Mouse (Mus musculus) layer of hippocampus, adult 18-20 months (tissue): ENCODE data around the gene Myo18b. TPM values are rescaled to one million over a fixed set of nuclear protein-coding genes. Genes with fewer than 3 reads are reported as not detected.

Experiments used
- DNase-seq, 2 experiments: peaks; one replicate each; pipeline ENCODE4 v3.0.0; 2022; ENCODE audit warnings: low spot score in 2 of 2
- long read RNA-seq: library from polyadenylated mRNA; stranded (forward); transcript quantifications from one replicate; pipeline ENCODE4 v2.0.0, GENCODE M21; 2021
- total RNA-seq, 2 experiments: library from RNA; stranded (reverse); gene quantifications; 2 replicates each; pipeline ENCODE4 v1.2.3; 2021

Gene Myo18b
- total RNA-seq = 1 to 10 TPM; 1.1 to 1.3 TPM
- long read RNA-seq, partial matches to known transcripts = 2 of 4 reads
- long read RNA-seq, other reads (novel, unspliced or antisense) = 2 of 4 reads

- no peak for DNase-seq
Measured at GRCm38 (mm10) chr5:112895674-112896654, at the start of gene Myo18b. Gene Myo18b (minus strand): TSS chr5:112896362.

GRCm38 (mm10) chr5:112945925-112946324 lies 49.8 kb upstream of the Myo18b start:
- no peak for DNase-seq

GRCm38 (mm10) chr5:112942244-112942643 lies 46.1 kb upstream of the Myo18b start:
- no peak for DNase-seq

- no peak for DNase-seq
Measured at GRCm38 (mm10) chr5:112941001-112941400, 44.8 kb upstream of the Myo18b start.

- DNase-seq = no peak
Measured at GRCm38 (mm10) chr5:112936632-112937031, 40.5 kb upstream of the Myo18b start.

GRCm38 (mm10) chr5:112935436-112935835 lies 39.3 kb upstream of the Myo18b start:
- DNase-seq = no peak

GRCm38 (mm10) chr5:112932878-112933567 lies 36.9 kb upstream of the Myo18b start:
- DNase-seq = peak; percentile 50 to 86

- no peak for DNase-seq
Measured at GRCm38 (mm10) chr5:112931901-112932300, 35.7 kb upstream of the Myo18b start.

GRCm38 (mm10) chr5:112928201-112928881 lies 32.2 kb upstream of the Myo18b start:
- DNase-seq = no peak

GRCm38 (mm10) chr5:112925422-112925821 lies 29.3 kb upstream of the Myo18b start:
- DNase-seq = no peak

- no peak for DNase-seq
Measured at GRCm38 (mm10) chr5:112924806-112925205, 28.6 kb upstream of the Myo18b start.

- no peak for DNase-seq
Measured at GRCm38 (mm10) chr5:112923841-112924240, 27.7 kb upstream of the Myo18b start.

- DNase-seq = no peak
Measured at GRCm38 (mm10) chr5:112921914-112922313, 25.8 kb upstream of the Myo18b start.

- DNase-seq = no peak
Measured at GRCm38 (mm10) chr5:112910381-112910780, 14.2 kb upstream of the Myo18b start.

- DNase-seq = no peak
Measured at GRCm38 (mm10) chr5:112908169-112908614, 12.0 kb upstream of the Myo18b start.

- DNase-seq = no peak
Measured at GRCm38 (mm10) chr5:112907504-112907903, 11.3 kb upstream of the Myo18b start.

- no peak for DNase-seq
Measured at GRCm38 (mm10) chr5:112893462-112894060, 2.6 kb downstream of the Myo18b start.

- DNase-seq = no peak
Measured at GRCm38 (mm10) chr5:112892411-112892810, 3.8 kb downstream of the Myo18b start.

- no peak for DNase-seq
Measured at GRCm38 (mm10) chr5:112888651-112889050, 7.5 kb downstream of the Myo18b start.

GRCm38 (mm10) chr5:112886687-112887491 lies 9.3 kb downstream of the Myo18b start:
- no peak for DNase-seq
